Mouse (Mus musculus) kidney, adult 18-20 months (tissue): Measurements from ENCODE around the gene Dennd6a.
"Not testable (repeated sequence)": the region's sequence is repeated elsewhere in the genome, so short reads cannot be mapped to it uniquely, and the experiment has no call there.

Experiments
- DNase-seq: peaks from one replicate; pipeline ENCODE4 v3.0.0; 2021

Gene Dennd6a

DNA sequence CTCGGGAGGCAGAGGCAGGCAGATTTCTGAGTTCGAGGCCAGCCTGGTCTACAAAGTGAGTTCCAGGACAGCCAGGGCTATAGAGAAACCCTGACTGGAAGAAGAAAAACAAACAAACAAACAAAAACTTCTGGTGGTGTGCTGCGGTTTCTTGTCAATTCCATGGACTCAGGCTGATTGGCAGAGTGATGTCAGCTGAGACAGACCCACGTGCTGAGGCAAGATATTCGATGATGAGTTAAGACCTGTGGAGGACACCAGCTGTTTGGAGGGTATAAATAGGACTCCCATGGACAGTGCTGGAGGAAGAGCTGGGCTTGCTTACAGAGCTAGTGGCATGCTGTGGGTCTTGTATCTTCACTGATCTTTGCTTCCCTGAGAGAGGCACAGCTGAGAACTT lies at the start of gene Dennd6a:
Gene Dennd6a, plus strand, starts transcription at position 301 of the 400 bp plus-strand sequence.
- DNase-seq: not testable (repeated sequence)

DNA sequence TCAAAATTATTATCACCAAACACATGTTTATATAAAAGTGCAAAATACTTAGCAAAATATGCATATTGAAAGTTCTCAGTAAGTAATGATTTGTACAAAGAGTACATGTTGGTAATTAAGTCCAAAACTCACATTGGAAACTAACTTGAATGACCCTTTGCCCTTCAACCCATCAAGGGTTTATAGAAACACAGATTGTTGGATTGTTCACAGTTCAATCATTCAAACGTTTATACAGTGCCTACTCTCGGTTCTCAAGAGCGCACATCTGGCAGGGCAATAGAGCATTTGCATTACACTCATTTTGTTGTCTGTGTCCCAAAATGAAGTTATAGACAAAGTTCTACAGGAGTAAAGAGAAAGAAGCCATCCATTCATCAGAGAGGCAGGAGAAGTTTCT lies 47.7 kb upstream of the Dennd6a start:
- DNase-seq: no peak

DNA sequence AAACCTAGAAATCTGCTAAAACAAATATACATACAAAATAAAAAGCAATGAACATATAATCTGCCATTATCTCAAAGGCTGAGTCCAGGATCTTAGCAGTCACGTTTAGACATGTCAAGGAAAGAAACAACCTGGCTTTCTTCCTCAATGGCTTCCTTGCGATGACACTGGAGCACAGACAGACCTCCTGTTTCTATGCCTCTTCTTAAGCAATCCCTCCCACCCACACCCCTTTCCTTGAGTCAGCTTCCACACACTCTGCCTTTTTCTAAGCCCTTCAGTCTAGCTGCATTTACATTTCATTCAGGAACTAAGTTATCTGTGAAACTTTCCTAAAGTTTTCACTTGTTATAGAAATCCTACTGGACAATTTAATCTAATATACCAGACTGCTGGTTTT lies 45.4 kb upstream of the Dennd6a start:
- DNase-seq: no peak

DNA sequence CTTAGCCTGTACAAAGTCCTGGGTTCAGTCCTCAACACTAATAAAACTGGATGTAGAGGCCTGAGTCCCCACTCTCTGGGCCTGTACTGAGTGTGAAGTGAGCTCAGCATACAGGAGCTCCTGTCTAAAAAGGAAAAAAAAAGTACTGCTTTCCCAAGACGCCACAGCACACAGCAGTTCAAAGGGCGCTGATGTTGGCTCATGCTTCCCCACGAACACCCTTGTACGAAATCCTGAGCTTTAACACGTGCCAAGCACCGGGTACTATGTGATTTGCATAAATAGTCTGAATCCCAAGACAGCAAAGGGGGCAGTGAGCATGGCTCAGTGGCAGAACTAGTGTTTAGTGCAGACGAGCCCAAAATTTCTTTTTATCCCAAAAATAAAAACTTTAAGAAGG lies 43.3 kb upstream of the Dennd6a start:
- DNase-seq: peak; percentile 72

DNA sequence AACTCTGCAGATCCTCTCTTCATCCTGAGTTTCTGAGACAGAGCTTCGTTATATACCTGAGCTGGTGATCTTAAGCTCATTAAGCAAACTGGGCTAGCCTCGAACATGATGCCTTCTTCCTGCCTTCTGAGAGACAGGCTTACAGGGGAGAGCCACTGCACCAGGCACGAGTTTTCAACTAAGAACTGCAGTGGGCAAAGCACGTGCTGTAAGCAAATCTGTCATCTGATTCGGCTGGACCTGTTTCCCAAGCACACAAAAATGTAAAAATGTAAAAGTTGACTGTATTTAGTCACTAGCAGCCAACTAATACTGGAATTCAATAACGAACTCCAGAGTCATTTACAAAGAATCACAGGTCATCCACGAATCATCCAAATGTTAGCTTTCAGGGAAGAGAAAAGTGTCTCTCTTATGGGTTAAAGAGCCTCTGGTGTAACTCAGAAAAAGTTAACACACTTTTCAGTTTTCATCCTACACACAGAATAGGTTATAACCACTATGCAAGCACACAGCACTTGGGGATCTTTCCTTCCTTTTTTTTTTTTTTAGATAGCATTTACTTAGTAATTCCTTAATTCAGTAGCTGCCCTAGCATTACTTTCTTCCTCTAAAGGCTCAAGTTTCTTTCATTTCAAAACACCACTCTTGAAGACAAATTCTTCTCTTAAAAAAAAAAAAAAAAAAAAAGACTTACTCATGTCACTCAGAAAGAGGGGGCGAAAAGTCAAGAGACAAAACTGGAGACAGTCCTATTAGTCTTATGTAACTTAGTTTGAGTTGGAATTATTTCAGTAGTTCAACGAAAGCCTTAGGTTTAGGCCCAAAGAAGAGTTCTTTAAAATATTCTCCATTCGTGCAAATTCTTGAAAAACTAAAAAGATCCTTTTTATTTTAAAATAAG lies 42.0 kb upstream of the Dennd6a start:
- no peak for DNase-seq

DNA sequence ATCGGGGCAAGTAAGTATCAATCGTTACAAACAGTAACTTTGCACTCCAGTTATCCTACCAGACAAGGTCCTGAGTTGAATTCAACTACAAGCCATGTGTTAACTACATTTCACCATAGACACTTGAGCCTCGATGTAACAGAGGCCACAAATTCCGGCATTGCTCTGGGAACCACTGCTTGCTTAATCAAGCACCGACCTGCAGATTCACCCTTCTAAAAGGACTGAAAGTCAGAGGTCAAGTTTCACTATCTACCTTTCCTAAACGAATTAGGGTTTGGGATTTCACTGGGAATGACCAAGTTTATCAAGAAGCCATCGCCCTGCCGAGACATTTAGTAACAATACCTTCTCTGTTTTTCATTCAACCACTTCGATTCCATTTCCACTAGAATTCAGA lies 40.9 kb upstream of the Dennd6a start:
- DNase-seq: no peak

DNA sequence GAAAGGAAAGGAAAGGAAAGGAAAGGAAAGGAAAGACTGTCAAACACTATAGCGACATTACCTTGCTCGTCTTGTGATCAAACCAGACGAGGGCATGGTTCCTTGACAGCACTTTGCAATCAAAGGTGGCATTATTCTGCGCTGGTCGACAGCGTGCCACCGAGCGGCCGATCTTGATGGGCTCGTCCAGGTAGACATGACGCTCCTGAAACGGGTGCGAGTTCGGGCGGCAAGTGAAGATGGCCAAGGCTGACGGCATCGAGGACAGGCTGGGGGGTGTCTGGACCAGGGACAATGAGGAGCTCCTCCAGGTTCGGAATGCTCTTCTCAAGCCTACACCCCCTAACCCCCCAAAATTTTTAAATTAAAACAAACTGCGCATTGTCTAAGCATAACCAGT lies 40.4 kb upstream of the Dennd6a start:
- peak; percentile 34 for DNase-seq

DNA sequence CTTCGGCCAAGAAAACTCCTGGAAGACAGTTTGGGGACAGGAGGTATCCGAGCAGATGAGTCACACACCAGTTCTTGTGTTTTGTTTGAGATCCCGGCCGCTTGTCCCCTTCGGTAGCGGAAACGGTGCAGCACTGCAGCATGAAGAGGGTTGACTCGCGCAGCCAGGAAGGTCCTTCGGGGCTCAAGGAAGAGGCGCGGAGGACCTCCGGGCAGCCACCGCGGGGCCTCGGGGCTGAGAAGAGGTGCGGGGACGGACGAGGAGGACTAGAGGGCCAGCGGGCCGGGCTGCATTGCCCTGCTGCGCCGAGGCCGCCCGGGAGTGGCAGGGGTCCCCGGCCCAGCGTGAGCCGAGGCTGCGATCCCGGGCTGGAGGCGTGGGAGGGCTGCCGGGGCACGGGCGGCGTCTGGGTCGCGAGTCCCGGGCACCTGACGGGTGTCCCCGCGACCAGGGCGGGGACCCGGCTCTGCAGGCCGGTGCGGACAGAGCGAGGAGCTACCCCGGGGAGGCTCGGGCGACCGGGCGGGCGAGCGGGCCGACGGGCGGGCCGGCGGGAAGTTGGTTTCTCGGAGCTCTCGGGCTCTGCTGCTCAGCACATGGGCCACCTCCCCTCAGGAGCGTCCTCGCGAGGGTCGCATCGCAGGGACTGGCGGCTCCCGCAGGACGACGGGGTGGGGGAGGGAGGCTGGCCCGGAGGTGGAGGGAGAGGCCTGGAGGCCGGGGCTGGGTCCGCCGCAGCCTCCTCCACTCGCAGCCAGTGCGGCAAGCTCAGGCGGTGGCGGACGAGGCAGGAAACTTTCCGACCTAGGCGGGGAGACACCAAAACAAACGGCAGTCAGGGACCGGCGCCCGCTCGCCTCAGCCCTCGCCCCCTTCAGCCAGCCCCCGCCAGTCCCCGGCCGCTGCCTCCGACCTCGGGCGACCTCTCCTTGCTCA lies 39.6 kb upstream of the Dennd6a start:
- DNase-seq: peak; percentile 61

DNA sequence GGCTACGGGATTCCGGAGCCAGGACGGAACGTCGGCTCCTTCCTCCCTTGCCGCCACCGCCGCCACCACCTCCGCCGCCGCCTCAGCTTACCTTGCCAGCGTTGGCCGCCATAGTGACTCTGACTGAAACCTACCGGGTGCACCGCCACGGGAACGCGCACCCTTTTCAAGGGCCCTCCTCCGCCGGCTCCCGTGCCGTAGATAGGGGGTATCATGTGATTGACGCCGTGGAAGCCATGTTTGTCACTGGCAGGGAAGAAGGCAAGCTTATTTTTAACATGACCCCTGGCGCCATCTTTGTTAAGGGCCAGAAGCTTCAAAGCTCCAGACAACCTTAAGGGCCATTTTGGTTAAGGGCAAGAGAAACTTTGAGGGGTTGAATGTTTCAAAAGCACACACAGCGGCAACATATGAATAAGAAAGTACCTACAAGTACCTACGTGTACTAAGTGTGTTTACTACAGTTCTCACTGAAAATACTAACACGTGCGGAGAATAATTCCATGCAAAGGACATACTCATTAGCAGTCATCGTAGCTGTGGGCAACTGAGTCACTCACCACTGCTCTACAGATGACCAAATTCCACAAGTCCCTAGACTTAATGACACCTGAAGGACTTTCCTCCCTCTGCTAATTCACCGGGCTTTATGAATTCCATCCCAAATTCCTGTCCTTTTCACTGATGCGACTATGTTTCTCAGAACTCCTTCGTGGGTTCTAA lies 38.7 kb upstream of the Dennd6a start, which contains the start of gene Slmap:
Gene Slmap, minus strand, starts transcription at position 175 of the 723 bp plus-strand sequence.
- DNase-seq: peak; percentile 100

DNA sequence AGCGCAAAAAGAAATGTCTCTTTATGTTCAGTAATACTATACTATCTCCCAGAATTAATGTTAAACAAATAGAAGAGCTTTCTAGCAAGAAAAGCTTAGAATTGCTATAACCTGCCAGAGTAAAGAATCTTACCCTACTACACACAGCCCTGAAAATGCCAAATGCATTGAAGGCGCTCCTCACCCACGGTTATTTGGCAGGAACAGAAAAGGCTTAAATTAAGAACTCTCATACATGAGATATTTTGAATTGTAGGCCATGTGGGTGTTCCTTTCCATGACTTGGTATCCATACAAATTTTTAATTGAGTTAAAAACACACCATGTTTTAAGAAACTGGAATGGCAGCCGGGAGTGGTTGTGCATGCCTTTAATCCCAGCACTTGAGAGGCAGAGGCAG lies 34.4 kb upstream of the Dennd6a start:
- DNase-seq: no peak

DNA sequence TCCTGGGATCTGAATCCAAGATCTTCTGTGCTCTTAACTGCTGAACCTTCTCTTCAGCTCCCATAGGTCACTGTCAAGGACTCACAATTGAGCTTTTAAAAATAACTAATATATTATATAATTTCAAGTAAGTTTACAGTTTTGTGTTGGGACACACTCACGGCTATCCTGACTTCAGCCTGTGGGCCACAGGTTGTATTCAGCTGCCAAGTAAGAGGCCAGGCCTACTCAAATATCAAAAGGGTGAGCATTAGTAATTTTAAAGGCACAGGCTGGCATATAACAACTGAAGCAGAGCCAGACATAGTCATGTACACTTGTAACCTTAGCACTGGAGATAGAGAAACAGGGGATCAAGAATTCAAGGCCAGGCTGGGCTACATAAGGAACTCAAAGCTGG lies 33.1 kb upstream of the Dennd6a start:
- DNase-seq: no peak

DNA sequence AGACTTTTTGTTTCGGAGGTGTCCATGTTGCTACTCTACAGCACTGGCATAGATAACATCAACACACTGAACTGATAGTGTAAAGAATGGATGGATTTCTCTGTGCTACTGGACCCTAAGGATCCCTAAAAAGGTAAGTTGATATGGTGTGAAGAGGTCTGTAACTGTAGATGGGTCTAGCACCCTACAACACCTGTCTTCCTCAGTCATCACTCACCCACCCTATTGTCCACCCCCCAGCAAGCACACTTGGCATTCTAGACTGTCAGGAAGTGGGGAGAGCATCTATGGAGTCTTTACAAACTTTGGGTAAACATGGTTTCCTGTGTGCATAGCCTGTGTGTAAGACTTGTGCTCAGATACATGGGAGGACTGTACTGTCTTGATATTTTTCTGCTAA lies 31.5 kb upstream of the Dennd6a start:
- no peak for DNase-seq

DNA sequence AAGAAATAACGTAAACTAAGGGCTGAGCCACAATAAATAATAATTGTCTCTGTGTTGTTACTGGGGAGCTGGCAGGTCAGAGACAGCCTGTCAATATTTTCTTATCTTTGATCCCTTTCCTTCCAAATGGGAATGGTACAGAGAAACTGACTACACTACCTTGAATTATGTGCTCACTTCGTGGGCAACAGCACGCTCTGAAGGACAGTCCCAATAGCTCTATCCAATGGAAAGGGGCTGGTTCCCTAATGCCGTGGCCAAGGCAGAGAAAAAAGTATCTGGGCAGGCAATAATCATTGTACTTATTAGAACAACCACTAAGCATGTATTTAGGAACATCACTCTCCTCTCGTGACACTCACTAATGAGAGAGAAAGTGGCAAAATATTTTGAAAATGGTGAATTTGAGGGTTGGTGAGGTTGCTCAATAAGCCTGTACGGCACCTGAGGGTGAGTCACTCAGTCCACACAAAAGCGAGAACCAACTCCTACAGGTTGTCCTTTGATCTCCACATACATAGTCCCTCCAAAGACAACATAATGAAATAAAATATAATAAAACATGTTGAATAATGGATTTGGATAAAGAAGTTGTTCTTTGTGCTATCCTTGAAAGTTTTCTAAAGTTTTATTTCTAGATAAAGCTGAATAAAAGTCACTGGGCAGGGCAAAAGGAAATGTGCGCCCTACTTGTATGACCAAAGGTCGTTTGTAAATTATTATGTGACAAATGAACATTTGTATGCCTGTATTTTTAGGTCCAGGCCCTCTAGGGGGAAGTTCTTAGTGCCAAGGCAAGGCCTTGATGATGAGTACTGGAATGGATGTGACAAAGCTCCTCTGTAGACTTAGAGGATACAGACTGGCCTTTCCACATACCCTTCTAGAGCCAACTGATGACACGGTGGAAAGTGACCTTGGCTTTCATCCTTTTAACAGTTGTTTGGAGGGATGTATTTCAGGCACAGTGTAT lies 25.9 kb upstream of the Dennd6a start:
- DNase-seq: no peak

DNA sequence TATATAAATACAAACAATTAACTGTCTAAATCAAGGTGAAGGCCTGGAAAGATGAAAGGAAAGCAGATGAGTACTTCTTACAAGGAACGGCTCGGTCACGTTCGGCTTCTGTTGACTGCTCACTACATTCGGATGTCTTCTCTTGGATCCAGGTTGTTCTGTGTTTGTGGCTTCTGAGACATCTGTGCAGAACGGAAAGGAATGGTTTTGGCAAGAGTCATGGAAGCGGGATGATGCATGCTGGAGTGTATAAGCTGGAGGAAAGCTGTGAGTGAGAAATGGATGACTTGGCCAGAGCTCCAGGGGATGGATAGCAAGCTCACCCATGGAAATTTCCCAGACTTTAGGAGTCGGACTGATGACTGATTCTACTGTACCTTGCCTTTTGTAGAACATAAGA lies 22.9 kb upstream of the Dennd6a start:
- DNase-seq: no peak

DNA sequence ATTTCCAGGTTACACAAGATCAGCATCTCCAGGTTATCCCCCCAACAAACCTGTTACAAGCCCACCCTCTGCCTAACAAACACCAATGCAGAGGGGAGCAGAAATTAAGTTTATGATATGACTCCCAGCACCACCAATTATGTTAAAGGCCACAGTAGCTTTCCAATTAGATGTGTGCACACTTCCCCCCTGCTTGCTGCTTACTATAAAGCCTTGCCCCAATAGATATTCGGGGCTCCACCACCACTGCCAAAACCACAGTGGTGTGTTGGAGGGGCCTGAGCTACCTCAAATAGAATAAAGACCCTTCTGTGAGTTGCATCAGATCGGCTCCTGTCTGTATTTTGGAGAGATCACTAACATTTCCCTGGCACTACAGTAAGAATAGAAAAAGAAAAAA lies 21.2 kb upstream of the Dennd6a start:
- no peak for DNase-seq

DNA sequence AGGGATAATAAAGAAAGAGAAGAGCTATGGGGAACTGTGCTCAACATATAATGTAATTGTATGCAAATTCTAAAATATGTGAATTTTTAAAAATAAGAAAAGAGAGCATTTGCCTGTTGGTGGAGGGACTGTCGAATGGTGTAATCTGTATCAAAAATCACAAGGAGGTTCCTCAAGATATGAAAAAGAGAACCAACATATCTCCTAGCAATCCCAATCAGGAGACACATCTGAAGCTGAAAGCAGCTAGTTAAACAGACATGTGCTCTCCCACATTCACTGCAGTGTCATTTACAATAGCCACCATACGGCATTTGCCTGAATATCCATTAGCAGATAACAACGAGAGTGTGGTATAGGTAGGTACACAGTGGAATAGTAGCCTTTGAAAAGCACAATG lies 20.8 kb upstream of the Dennd6a start:
- no peak for DNase-seq

DNA sequence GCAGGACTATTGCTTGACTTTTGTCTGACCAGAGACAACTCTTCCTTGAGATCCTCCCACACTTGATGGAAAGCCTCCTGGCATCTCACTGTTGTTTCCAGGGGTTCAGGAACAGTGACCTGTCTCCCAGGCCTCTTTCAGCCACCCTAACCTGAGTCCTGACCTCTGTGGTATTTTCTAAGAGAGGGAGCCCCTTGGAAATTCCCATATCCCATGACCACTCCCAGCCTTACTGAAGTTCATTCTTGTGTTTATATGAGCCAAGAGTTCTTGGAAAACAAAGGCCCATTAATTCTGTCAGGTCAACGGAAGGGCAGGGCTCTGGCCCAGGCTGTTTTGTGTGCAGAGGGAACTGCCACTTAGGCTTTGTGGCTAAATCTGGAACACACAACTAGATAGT lies 16.1 kb upstream of the Dennd6a start:
- DNase-seq: peak; percentile 20

DNA sequence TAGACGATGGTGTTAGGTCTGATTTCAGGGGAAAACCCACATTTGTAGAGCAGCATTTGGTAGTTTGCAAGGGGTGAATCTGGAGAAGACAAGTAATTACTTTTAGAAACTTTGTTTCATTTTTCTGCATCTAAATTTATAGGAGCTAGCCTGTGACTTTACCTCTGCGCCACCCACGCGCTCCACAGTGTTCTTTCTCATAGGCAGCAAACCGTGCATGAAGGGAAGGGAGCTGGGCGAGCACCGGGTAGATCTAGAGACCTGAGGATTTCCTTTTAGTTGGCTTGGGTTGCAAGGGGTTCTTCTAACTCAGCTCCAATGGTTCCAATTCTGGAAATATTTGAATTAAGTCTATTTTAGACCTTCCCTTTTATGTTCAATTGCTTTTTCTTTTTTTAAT lies 15.1 kb upstream of the Dennd6a start:
- no peak for DNase-seq

DNA sequence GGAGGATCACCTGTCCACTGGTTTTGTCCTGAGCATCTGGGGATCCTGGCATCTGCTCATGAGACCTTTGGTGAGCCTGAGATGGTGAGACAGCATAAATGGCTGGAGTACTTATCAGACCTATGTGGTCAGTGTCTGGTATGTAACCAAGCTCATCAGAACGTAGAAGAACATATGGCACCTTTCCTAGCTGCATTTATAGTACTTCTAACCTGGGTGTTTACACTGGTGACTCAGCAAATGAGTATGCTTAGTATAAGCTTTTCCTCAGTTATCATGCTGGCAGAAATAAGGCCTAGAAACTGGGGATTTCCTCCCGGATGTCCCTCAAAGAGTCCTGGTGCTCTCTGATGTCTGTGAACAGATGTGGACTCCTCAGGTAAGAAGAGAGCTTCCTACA lies 11.4 kb upstream of the Dennd6a start:
- no peak for DNase-seq

DNA sequence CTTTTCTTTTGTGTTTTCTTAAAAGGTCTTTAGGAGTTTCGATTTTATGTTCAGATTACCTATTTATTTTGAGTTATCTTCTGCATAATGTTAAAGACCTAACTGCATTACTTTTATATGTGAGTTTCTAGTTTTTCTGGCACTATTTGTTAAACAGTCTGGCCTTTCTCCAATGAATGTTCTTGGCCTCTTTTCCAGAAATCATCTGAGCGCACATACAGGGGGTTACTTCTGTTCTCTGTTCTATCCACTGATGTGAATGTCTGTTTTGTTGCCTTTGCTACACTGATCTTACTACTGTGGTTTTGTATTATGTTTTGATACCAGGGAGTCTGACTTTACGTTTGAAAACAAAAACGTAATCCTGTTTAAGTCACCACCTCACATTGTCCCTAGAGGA lies 3.8 kb upstream of the Dennd6a start:
- DNase-seq: no peak

DNA sequence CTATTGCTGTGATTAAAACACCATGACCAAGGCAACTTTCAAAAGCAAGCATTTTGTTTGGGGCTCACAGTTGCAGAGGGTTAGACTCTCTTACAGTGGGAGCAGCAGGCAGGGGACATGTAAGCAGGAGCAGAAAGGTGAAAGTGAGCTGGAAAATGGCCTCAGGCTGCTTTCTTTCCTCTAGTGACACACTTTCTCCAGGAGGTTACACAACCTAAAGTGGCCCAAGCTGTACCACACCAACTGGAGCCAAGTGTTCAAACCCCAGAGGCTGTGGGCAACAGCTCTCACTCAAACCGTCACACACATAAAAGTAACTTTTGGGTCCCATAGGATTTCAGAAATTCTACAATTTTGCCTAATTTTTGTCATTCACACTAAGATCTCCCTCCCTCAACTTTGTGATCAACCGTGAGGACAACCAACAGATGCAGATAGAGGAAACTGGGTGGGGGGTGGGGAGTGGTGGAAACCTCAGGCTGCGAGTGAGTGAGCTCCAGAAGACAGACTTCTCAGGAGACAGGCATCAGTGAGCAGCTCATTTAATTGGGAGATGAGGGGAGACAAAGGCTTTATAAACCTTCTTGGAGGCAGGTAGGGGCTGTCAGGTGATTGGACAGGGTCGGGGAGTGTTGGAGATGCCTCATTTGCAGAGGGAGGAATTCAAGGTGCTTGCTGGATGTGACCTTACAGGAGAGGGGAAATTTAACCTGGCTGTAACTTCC lies 1.5 kb upstream of the Dennd6a start:
- DNase-seq: peak; percentile 9
